Mouse (Mus musculus): Measurements from ENCODE around the gene Itpa. TPM values are rescaled to one million over a fixed set of nuclear protein-coding genes. Genes with fewer than 3 reads are reported as not detected.
"Not testable (repeated sequence)": the region's sequence is repeated elsewhere in the genome, so short reads cannot be mapped to it uniquely, and the experiment has no call there.

Gene Itpa
- 34.3 and 36.7 TPM in 2 replicates for polyA plus RNA-seq (2012; rRNA removed)

DNA sequence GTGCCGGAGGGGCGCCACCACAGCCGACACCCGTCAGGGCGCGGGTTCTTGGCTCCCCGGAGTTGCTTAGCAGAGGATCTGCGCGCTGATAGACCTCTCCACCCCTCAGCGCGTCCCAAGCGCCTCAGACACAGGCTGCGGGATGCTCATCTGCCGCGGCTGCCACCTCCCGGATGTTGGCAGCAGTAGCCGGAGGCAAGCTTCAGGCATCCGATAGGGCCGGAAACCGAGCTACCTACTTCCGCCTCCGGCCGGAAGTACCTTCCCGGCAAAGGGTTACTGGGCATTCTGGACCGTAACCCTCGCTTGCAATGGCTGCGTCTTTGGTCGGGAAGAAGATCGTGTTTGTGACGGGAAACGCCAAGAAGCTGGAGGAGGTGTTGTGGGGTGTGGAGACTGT lies at the start of gene Itpa:
Gene Itpa (plus strand): TSS at position 52 of the 400 bp plus-strand sequence.
- WGBS: under 1% methylated on average over 31 of the region's 31 CpGs
- DNase-seq (ENCODE audit: low read depth, low spot score): peak; percentile 59

DNA sequence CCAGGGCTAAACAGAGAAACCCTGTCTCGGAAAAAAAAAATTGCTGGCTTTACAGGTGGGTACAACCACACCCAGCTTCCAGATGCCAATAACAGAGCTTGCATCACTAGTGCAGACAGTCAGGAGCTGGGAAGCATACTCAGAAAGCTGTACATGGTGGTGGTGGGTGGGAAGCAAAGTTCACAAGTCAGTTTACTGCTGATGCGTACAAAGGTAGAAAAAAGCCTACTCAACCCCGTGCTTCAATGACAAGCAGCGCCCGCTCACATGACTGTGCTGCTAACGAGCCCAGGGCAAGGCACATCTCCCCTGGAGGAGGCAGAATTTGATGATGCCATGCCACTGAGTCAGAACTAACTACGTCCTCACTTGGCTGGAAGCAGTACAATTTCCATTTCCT lies 48.4 kb upstream of the Itpa start:
- WGBS: 74% methylated on average over 7 of the region's 7 CpGs
- no peak for DNase-seq (ENCODE audit: low read depth, low spot score)

DNA sequence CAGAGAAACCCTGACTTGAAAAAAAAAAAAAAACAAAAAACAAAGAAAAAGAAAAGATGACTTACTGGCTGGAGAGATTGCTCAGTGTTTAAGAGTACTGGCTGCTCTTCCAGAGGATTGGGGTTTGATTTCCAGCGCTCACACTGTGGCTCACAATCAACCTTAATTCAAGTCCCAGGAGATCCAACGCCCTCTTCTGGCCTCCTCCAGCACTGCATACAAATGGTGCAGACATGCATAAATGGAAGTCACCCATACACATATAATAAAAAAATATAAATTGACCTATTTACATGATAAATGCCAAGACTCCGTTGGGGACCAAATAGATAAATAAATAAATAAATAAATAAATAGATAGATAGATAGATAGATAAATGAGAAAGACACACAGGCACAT lies 39.0 kb upstream of the Itpa start:
- no peak for DNase-seq (ENCODE audit: low read depth, low spot score)
- WGBS: 51% methylated on average over 3 of the region's 3 CpGs

DNA sequence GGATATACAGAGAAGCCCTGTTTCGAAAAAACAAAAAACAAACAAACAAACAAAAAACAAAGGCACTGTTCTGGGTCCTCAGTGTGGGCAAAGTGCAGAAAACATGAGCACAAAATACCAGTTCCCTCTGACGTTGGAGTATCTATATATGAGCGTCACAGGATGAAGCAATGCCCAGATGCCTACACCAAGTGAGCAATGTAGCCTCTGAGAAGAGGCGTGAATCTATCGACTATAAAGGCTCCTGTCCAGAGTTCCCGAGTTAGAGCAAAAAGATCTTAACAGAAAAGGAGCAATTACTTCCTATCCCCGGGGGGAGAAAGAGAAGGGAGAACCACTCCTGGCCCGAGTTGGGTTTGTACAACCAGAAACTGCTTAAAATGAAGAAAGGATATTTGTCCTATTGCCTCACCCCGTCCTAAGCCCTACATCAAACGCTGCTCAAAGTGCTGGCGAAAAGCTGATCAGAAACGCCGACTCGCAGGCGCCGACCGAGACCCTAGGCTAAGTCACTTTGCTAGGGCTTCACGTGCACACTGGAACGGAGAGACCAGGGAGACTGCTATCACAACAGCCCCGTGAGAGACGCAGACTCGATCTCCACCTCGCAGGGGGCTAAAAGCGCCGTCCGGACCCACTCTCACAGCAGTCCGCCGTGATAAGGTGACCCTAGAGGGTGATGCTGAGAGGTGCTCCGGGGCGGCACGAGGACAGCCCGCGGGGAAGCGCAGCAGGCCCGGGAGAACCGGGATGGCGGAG lies 38.2 kb upstream of the Itpa start:
- DNase-seq (ENCODE audit: low read depth, low spot score): no peak
- WGBS: 1% methylated on average over 37 of the region's 37 CpGs

DNA sequence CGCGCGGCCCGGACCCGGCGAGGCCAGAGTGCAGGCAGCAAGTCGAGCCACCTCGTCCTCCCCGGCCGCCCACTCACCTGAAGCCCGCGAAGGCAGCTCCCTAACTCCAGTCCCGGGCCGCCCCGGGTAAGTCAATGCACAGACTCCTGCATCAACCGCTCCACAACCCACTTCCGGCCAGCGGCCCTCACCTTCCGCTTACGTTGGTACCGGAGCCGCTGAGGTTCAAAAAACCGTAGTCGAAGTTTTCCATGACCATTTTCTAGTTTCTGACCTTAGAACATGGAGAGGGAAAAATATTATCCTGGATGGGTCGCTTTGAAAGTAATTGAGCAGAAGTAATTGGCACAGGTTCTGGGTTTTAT lies 37.6 kb upstream of the Itpa start, which contains the start of the genes Fastkd5 and Ubox5:
Gene Fastkd5 (minus strand): TSS at position 189 of the 365 bp plus-strand sequence.
Gene Ubox5 (minus strand): TSS at position 200 of the 365 bp plus-strand sequence.
- peak; percentile 73 for DNase-seq (ENCODE audit: low read depth, low spot score)
- WGBS: under 1% methylated on average over 25 of the region's 25 CpGs

DNA sequence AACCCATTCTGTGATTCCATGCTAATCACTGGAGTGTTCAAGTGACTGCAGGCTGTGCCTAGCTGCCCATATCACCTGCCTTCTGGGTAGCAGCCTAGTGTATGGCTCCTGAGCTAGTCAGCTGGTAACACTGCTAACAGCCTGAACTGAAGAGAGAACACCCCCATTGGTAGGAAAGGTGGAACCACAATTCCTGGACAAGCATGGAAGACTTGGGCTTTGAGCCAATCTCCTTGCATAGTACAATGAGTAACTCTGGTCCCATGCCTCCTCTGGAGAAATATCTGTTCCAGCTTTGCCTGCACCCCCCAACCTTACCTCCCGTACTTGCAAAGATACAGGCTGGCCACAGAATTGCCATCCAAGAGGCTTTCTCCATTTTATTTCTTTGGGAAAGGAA lies 35.0 kb upstream of the Itpa start:
- 69% methylated on average over 1 of the region's 1 CpGs for WGBS
- DNase-seq (ENCODE audit: low read depth, low spot score): no peak

DNA sequence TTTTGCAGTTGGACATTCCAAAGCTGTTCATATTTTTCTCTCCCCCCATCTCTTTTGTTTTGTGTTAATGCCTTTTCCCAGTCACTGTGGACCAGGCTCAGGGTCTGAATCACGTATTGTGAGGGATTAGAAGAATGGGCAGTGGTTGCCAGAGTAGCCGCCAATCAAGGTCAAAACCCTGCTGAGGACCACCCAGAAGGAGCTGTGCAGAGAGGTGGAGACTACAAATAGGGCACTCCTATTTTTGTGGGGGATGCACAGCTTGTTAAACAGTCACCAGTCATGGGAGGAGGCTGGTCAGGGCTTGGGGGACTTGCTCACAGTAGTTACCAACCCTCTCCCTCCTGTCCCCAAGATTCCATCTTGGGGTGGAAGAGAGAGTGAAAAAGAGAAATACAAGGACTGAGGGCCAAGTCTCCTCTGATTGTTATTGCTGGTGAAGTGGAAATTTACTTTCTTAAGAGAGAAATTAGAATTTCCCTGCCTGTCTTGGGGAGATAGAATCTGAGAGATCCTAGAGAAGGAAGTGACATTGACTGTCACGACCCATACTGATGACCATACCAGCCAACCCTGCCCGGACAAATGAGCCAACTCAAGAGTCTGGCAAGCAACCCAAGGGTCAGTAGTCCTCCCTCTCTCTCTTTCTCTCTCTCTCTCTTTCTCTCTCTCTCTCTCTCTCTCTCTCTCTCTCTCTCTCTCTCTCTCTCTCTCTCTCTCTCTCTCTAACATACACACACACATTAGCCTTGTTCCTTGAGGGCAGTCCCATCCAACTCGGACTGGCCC lies 34.3 kb upstream of the Itpa start:
- DNase-seq (ENCODE audit: low read depth, low spot score): no peak
- WGBS: 70% methylated on average over 5 of the region's 5 CpGs

DNA sequence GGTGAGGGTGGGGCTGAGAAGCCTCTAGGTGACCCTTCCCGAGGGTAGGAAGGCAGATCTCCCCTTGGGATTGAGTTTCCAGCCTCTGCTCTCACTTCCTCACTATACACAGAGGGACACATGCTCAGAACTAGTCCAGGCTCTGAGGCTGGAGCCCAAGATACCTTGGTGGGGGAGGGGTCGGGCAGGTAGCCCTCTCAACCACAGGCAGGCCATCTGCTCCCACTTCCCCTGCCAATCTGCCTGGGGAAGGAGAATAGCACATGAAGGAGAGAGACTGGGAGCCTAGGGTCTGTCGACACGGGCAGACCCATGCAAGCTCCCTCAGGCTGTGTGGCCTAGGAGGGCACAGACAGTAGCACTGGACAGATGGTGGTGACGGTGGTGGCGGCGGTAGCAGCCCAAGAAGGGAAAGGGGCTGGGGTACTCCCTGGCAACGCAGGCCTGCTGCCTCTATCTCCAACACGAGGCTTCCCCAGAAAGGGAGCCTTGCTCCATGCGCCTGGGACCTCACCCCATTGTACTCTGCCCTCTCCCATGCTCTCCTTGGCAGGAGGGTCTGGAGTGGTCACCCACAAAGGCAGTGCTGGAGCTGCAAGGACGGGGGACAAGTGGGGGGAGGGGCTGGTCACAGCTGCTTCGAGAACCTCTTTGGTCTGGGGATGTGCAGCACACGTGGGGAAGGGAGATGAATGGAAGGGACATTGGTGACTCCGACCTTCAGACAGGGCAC lies 33.2 kb upstream of the Itpa start:
- WGBS: 69% methylated on average over 14 of the region's 14 CpGs
- no peak for DNase-seq (ENCODE audit: low read depth, low spot score)

DNA sequence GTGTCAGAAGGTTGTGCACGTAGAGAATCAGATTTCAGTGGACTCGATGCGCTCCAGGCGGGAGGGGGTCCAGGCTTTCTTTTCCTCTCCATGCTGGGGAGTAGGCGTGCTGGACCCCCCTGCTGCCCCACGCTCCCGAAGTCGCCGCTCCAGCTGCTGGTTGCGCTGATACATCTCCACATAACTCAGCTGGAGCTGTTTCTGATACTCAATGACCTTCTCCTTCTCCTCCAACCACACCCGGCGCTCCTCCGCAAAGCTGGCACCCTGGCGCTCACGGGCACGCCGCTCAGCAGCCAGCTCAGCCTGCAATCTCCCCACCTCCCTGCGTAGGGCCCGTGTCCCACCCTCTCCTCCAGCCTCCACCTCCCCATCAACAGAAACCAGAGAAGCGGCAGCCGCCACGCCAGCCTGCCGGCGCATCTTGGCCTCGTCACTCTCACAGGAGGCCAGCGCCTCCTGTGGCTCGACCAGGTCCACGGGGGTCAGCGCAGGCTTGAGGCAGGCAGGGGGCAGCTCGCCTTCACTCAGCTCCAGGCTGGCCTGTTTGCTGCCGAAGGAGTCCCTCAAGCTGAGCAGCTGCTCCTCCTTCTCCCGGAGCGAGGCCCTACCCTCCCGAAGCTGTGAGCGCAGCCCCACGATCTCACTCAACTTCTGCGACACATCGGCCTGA lies 32.5 kb upstream of the Itpa start:
- DNase-seq (ENCODE audit: low read depth, low spot score): no peak
- WGBS: 58% methylated on average over 38 of the region's 38 CpGs

DNA sequence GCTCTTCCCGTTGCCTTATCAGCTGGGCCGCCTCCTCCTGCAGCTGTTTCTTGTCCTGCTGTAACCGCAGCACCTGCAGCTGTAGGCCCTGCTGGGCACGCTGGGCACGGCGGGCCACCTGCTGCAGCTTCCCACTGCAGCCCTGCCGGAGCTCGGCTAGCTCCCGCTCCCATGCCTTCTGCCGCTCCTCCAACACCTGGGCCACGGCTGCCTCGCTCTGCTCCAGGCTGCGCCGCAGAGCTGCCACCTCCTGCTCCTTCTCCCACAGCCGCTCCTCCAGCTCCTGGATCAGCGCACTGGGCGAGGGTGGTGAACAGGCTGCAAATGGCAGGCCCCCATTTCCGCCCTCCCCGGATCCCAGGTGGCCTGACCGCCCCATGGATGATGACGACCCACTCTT lies 31.6 kb upstream of the Itpa start:
- DNase-seq (ENCODE audit: low read depth, low spot score): no peak

DNA sequence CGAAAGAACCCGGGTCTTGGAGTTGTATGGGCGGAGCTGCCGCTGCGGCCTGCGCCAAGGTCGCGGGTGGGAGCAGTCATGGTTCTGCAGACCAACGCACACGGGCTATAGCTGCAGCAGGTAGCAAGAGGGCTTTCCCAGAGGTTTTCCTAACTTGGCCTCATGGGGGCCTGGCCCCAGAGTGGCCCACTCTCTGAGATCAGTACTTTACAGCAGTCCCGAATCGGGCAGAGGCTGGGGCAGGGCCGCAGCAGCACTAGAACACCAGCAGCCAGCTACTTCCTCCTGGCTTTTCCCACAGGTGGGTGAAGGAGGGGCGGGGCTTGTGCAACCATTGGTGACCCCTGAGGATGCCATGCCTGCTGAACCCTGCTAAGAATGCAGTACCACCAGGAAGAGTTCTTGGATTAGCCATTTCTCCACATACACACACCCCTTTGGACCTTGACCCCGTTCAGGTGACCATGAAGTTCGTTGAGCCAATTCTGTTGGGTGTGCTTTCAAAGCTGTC lies 29.3 kb upstream of the Itpa start:
- 20% methylated on average over 16 of the region's 16 CpGs for WGBS
- peak; percentile 89 for DNase-seq (ENCODE audit: low read depth, low spot score)

More for the DNA sequence above, 31.6 kb upstream of the Itpa start:
- WGBS: 46% methylated on average over 21 of the region's 21 CpGs

DNA sequence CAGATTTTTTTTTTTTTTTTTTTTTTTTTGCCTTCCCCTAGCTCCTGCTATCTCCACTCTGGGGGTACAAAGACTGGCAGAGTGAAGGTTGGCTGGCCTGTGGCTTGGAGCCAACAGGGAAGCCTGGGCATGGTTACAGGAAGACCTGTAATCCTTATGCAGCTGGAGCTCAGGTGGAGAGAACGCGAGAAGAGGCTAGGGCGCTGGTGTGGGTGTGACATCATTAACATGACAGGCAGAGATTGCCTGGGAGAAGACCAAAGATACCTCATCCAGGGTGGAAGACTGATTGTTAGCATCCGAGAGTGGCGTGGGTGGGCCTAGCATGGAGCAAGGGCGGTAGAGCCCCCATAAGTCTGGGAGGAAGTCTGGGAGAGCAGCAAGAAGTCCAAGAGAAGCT lies 28.1 kb upstream of the Itpa start:
- WGBS: 42% methylated on average over 6 of the region's 6 CpGs
- no peak for DNase-seq (ENCODE audit: low read depth, low spot score)

DNA sequence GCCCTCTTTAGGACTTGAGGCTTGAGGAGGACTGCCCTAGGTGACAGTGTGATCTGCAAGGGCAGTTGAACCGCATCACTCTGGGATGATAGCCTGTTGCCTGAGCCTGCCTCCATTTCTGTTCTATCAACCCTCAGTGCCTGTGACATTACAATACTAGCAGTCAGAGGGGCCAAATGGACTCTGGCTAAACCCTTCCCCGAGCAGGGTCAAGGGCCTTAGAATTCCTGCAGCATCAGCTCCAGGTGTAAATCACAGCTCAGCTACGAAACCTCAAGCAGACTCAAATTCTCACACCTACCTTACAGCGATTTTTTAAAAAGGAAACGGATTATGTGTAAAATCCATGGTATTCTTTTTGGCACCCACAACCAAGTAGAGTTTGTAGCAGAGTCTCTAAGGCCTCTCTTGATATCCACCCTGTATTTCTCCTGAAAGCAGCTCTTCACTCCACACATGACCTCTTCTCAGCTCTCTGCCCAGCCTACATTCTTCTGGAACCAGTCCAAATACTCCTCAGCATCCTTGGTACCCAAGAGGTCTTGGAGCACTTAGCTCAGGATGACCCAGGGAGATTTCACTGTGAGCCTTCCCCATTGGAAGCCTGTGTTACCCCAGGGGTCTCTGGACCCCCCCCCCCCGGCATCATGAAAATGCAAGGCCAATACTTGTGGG lies 25.9 kb upstream of the Itpa start:
- WGBS: 56% methylated on average over 6 of the region's 6 CpGs
- DNase-seq (ENCODE audit: low read depth, low spot score): no peak

DNA sequence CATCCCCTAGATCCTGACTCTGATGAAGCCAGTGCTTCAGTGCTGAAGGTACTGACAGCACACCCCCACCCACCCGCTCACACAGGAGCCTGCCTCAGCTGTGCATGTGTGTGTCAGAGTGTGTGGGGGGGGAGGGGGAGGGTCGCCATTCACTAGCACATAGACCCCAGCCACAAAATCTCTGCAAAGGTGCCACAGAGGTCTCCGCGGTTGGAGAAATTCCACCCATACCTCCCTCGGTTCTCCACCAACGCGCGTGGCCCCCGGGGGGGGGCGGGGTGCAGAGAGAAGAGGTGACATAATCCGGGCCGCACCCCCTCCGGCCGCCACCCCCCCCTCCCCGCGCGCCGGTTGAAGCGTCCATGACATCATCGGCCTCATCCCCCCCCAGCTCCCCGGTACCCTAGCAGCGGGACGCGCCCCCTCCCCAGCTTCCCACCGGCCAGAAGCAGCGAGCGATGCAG lies 25.2 kb upstream of the Itpa start:
- WGBS: 2% methylated on average over 25 of the region's 27 CpGs
- DNase-seq (ENCODE audit: low read depth, low spot score): no peak

DNA sequence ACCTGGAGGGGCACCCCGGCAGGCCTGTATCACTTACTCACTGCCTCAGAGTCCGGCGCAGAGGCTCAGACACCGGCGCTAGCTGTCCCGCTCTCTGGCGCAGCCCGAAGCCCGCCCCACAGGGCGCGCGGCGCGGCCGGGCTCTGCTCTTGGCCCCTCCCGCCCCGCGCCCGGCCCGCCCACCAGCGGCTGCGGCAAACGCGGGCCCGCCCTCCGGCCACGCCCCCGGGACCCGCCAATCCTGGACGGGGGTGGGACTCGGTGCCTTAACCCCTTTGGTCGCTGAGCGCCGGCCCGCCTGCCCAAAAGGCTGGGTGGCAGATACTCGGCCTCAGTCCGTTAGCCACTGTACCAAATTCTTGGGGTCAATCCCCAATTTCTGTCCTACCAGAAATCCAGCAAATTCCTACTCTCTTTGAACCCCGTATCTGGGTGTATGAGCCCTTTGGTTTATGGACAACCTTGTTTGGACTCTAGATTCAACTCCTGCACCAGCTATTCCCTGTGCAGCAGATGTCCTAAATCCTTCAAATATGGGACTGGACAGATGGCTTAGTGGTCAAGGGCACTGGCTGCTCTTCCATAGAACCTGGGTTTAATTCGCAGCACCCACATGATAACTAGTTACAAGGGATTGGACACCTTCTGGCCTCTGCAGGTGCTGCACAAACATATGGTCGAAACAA lies 24.6 kb upstream of the Itpa start, which contains the start of gene Lzts3:
Gene Lzts3 (minus strand): TSS at position 120 of the 686 bp plus-strand sequence.
- no peak for DNase-seq (ENCODE audit: low read depth, low spot score)
- 3% methylated on average over 36 of the region's 40 CpGs for WGBS

DNA sequence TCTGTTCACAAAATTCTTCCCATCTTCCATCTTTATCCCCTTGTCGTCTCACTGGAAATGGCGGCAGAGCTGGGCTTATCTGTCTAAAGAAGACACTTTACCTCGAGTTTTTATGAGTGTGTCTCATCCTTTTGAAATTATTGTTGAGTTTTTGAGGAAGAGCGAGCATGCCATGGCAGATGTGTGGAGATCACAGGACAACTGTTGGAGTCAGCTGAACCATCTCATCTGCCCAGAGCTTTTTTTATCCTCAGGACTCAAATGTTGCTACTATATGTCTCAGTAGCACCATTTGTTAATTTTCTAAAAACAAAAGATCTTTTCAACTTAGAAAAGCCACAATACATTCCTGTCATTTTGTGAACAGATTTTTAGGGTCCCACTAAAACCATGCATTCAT lies 22.2 kb upstream of the Itpa start:
- 79% methylated on average over 4 of the region's 4 CpGs for WGBS
- DNase-seq (ENCODE audit: low read depth, low spot score): no peak

DNA sequence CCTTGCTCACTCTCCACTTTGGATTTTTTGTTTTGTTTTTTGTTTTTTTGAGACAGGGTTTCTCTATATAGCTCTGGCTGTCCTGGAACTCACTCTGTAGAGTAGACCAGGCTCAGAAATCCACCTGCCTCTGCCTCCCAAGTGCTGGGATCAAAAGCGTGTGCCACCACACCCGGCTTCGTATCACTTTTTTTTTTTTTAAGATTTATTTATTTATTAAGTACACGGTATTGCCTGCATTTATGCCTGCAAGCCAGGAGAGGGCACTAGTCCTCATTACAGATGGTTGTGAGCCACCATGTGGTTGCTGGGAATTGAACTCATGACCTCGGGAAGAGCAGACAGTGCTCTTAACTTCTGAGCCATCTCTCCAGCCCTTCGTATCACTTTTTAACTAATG lies 18.4 kb upstream of the Itpa start:
- not testable (repeated sequence) for DNase-seq (ENCODE audit: low read depth, low spot score)
- WGBS: 78% methylated on average over 6 of the region's 6 CpGs

DNA sequence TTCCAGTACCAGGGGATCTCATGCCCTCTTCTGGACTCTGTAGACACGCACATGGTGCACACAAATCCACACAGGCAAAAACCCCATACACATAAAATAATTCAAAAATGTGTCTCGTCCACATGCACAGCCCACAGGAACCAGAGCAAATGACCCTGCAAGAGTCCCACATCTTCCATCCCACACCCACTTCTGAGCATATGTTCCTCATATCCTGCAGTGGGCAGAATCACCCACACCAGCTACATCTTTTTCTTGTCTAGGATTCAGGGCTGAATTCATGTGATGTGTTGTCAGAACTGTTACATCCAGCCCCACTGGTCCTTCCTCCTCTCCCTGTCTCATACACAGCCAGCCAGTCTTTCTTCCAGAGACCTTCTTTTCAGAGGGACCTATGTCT lies 14.1 kb upstream of the Itpa start:
- 90% methylated on average over 2 of the region's 2 CpGs for WGBS
- DNase-seq (ENCODE audit: low read depth, low spot score): no peak

Data from large intestine, adult 2 months (tissue).